Mouse (Mus musculus) embryonic facial prominence, embryonic 10.5 days (tissue): ENCODE results near the gene Tmem45b. TPM values are rescaled to one million over a fixed set of nuclear protein-coding genes. Genes with fewer than 3 reads are reported as not detected.

Experiments used
- DNase-seq: peaks from one replicate; pipeline ENCODE4 v3.0.0-alpha.2; 2017; ENCODE audit warnings: low spot score
- H3K27ac ChIP-seq: fragments of 300-500 bp; sonication (generic); replicated peaks from 2 replicates; pipeline ENCODE4 v1.5.1; 2016; ENCODE audit warnings: mild to moderate bottlenecking
- H3K27me3 ChIP-seq: fragments of 300-500 bp; sonication (generic); replicated peaks from 2 replicates; pipeline ENCODE4 v1.6.1; 2016; ENCODE audit warnings: low read depth, mild to moderate bottlenecking; ENCODE audit not compliant: poor library complexity, severe bottlenecking
- H3K36me3 ChIP-seq: fragments of 300-500 bp; sonication (generic); replicated peaks from 2 replicates; pipeline ENCODE4 v1.6.1; 2016; ENCODE audit warnings: mild to moderate bottlenecking, moderate library complexity
- H3K4me1 ChIP-seq: fragments of 300-500 bp; sonication (generic); 2 replicates; pipeline ENCODE4 v1.6.1; 2016
- H3K4me3 ChIP-seq: fragments of 300-500 bp; sonication (generic); 2 replicates; pipeline ENCODE4 v1.5.1; 2016; ENCODE audit warnings: mild to moderate bottlenecking, moderate library complexity
- H3K9me3 ChIP-seq: fragments of 300-500 bp; sonication (generic); 2 replicates; pipeline ENCODE4 v1.6.1; 2016; ENCODE audit warnings: mild to moderate bottlenecking
- WGBS: fragments of 180-500 bp; shearing (Covaris S2); methylation state at CpG from one replicate; pipeline ENCODE4 v1.1.7; 2016; 5-methylcytosine and 5-hydroxymethylcytosine counted together
- polyA plus RNA-seq: library from polyadenylated mRNA; unstranded; fragments of >200 nt; fragmentation: Nextera tagmentation; extraction: Ambion mirVana; gene quantifications from 2 replicates; pipeline ENCODE4 v1.2.1, GENCODE M21; 2016

Tmem45b gene
- polyA plus RNA-seq, 1 experiment from 2014 or later: not detected

DNA sequence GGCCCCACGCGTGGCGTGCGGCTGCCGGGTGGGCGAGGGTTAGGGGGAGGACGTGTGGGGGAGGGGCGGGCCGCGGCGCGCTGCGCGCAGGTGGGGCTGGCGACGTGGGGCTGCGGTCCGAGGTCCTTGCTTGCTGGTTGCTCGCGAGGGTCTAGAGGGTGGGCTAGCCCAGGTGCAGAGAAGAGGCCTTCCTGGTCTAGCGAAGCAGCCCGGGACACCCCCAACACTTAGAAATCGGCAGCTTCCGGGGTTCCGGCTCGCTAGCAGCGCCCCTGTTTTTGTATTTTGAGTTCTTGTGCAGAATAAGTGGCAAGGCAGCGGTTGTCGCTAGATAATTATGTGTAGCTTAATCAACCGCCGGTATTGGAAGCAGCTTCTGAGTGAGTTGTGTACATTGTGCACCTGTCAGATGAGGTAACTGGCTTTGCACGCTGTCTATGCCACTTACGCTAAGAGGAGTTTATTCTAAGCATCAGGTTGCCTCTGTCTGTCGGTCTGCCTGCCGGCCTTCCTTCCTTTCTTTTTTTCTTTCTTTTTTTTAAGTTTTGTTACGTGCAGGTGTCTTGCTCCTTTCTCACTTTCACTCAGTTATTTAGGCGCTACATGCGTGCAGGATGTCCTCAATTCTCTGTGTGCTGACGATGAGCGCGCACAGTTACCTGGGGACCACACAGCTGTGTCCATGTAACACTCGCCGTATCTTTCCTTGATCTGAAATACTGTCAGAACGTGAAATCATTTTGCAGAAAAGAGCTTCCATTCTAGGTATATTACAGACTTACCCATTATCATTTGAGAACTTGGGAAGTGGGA, 77.7 kb downstream of the Tmem45b start:
- no peaks in the 10 kb centered on the region for H3K27me3 ChIP-seq
- H3K36me3 ChIP-seq: peaks cover 33% of the 10 kb centered on the region
- WGBS: 12% methylated on average over 44 of the region's 44 CpGs
- DNase-seq: no peak
- H3K9me3 ChIP-seq: no peaks in the 10 kb centered on the region
- H3K27ac ChIP-seq: peak overlapping the region; percentile 92
- peaks cover 18% of the 10 kb centered on the region for H3K4me1 ChIP-seq
- peak overlapping the region; percentile 98 for H3K4me3 ChIP-seq

DNA sequence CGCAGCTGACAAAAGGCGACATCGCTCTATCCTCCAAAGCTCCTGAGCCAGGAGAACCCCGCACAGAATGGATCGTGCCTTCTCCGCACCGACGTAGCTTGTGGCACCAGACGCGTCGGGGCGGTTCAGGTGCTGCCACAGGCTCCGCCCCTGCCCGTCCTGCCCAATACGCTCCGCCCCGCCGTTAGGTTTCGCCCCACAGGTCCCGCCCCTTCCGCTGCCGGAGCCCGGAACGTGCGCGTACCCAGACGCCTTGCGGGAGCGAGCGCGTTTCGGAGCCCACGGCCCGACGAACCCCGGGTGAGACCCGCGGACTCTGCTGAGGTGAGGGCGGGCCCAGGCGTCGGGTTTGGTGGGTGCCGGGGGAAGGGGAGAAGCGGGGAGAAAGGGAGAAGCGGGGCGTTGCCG, 78.3 kb downstream of the Tmem45b start, which contains the start of gene Nfrkb:
Gene Nfrkb (plus strand): TSS at position 246 of the 408 bp plus-strand sequence.
- peak; percentile 97 for DNase-seq
- under 1% methylated on average over 45 of the region's 46 CpGs for WGBS
- Histone ChIP-seq H3K27ac (peak within 1 kb of the TSS; percentile 92), H3K4me3 (peak within 1 kb of the TSS; percentile 98), H3K9me3 (no peaks in the 10 kb centered on the region), H3K36me3 (peaks cover 26% of the 10 kb centered on the region), H3K27me3 (no peaks in the 10 kb centered on the region), H3K4me1 (peaks cover 18% of the 10 kb centered on the region)

DNA sequence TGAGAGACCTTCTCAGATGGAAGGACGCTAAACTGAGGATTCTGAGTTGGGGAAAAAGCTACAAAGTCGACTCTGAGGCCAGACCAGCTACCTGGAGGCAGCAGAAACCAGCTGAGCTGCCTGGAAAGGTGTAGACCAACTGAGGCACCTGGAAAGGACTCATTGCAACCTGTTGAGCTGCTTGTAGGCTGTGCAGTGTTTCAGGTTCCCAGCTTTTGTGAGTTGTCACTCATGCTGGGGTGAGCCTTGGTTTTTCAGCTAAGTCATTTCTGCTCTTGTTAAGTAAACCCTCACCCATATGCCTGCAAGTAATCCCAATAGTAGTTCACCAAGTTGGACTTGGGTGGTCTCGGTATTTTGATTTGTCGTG, 78.8 kb downstream of the Tmem45b start:
- WGBS: 26% methylated on average over 4 of the region's 4 CpGs
- H3K27me3 ChIP-seq: no peaks in the 10 kb centered on the region
- peaks cover 22% of the 10 kb centered on the region for H3K36me3 ChIP-seq
- peaks cover 18% of the 10 kb centered on the region for H3K4me1 ChIP-seq
- no peaks in the 10 kb centered on the region for H3K9me3 ChIP-seq
- peak overlapping the region; percentile 98 for H3K4me3 ChIP-seq
- H3K27ac ChIP-seq: peak overlapping the region; percentile 92
- no peak for DNase-seq

- Histone ChIP-seq H3K27ac (no peak overlapping the region), H3K36me3 (peaks cover 16% of the 10 kb centered on the region), H3K4me1 (peaks cover 18% of the 10 kb centered on the region), H3K9me3 (no peaks in the 10 kb centered on the region), H3K4me3 (peak overlapping the region; percentile 98), H3K27me3 (no peaks in the 10 kb centered on the region)
- no peak for DNase-seq
- 86% methylated on average over 17 of the region's 17 CpGs for WGBS
Observed at GRCm38 (mm10) chr9:31384786-31385499, 79.3 kb downstream of the Tmem45b start.

DNA sequence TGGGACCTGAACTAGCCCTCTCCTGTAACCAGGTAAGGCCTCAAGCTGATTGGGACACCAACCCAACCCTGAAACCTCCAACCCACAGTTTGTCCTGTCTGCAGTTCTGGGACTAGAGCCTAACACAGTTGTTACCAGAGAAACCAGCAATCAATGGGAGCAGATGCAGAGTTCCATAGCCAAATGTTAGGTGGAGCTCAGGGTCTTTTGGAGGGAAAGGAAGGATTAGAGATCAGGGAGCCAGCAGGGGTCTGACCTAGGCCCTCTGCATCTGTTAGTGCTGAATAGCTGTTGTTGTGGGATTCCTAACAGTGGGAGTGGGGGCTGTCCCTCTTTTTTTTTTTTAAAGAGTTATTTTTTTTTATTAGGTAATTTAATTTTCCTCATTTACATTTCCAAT, 87.6 kb downstream of the Tmem45b start:
- Histone ChIP-seq H3K27ac (no peak overlapping the region), H3K4me3 (no peak overlapping the region), H3K4me1 (no peaks in the 10 kb centered on the region), H3K9me3 (peaks cover 12% of the 10 kb centered on the region; the same call in 1 of the 2 replicates), H3K36me3 (peaks cover 44% of the 10 kb centered on the region), H3K27me3 (no peaks in the 10 kb centered on the region)
- no peak for DNase-seq

Other genes with a start within 250 kb of the Tmem45b start
- gene Prdm10, start 183.9 kb downstream of the Tmem45b start, polyA plus RNA-seq: 8.1 and 8.3 TPM in 2 replicates
- gene Nfrkb, start 78.3 kb downstream of the Tmem45b start, polyA plus RNA-seq: 20.2 and 22.0 TPM in 2 replicates